Comparison of ENCODE assay signal across 27 mouse cellular contexts in genomic region chr6:135211169-135211568, GRCm38 (mm10). TPM values are rescaled to one million over a fixed set of nuclear protein-coding genes. Genes with fewer than 3 reads are reported as not detected.
DNase-seq lines count a peak whose midpoint lies in the region; ATAC-seq and TF ChIP-seq lines count a peak whose summit lies in the region.
"Had no signal": no experiment of that assay in that cellular context is flagged by ENCODE, and none has a peak within 500 bp of the region (broad histone marks: within the 10 kb centered on the region; RNA-seq: fewer than 3 reads in every experiment).

No protein-coding gene starts in this region.

- no peak for TF ChIP-seq EP300 in liver, postnatal 0 days (IDR thresholded peaks at IDR 0.05; ENCODE audit: low read depth)
- TF ChIP-seq EP300 in stomach, postnatal 0 days (optimal IDR thresholded peaks at IDR 0.05), result no peak

- peaks cover under 1% of the 10 kb centered on the region; the same call in 1 of the 2 replicates for H3K4me1 ChIP-seq in liver, postnatal 0 days (ENCODE audit: insufficient read depth)
- H3K4me1 ChIP-seq in liver, embryonic 12.5 days, result peaks cover 36% of the 10 kb centered on the region
- H3K4me1 ChIP-seq in liver, embryonic 15.5 days (replicated peaks), result peaks cover 36% of the 10 kb centered on the region
- H3K4me1 ChIP-seq in stomach, postnatal 0 days (replicated peaks; ENCODE audit: control insufficient read depth, insufficient read depth), result no peaks in the 10 kb centered on the region
- H3K4me1 ChIP-seq in forebrain, embryonic 11.5 days (replicated peaks; ENCODE audit: control insufficient read depth, insufficient read depth, low read length), result 0 out of 2 replicates have a peak, but pooled peaks cover 2% of the 10 kb centered on the region
- H3K4me1 ChIP-seq: embryonic facial prominence, embryonic 10.5 days; embryonic facial prominence, embryonic 13.5 days; hindbrain, embryonic 12.5 days; hindbrain, embryonic 15.5 days had no signal

- no peak for ATAC-seq in liver, postnatal 0 days
- peak; percentile 88 for ATAC-seq in liver, embryonic 12.5 days
- ATAC-seq in liver, embryonic 15.5 days (ENCODE audit: insufficient read depth), result peak; percentile 78
- ATAC-seq in stomach, postnatal 0 days (ENCODE audit: low FRiP score, low TSS enrichment), result peak; percentile 38; the same call in 1 of the 2 replicates
- no peak for ATAC-seq in forebrain, embryonic 11.5 days (replicated peaks; ENCODE audit: low FRiP score)
- no peak for ATAC-seq in frontal cortex, adult (ENCODE audit: low TSS enrichment)
- ATAC-seq: activated CD4-positive, CD25-positive, alpha-beta regulatory T cell, adult 4 months; CD4-positive, CD25-positive, alpha-beta regulatory T cell, adult 4 months; forebrain, embryonic 16.5 days had no signal

- H3K27ac ChIP-seq in liver, postnatal 0 days (ENCODE audit: low read depth), result no peak overlapping the region
- peak overlapping the region; percentile 66 for H3K27ac ChIP-seq in liver, embryonic 12.5 days
- H3K27ac ChIP-seq in liver, embryonic 15.5 days (replicated peaks), result peak overlapping the region; percentile 49
- no peak overlapping the region for H3K27ac ChIP-seq in stomach, postnatal 0 days (replicated peaks)
- H3K27ac ChIP-seq in forebrain, embryonic 11.5 days (ENCODE audit: low read depth, low read length), result no peak overlapping the region
- H3K27ac ChIP-seq: embryonic facial prominence, embryonic 10.5 days; embryonic facial prominence, embryonic 13.5 days; forebrain, embryonic 12.5 days; heart, embryonic 10.5 days; hindbrain, embryonic 12.5 days; hindbrain, embryonic 15.5 days had no signal

- H3K9ac ChIP-seq in liver, postnatal 0 days (replicated peaks), result no peak overlapping the region
- H3K9ac ChIP-seq in liver, embryonic 12.5 days, result peak overlapping the region; percentile 57
- peak overlapping the region; percentile 41; the same call in 1 of the 2 replicates for H3K9ac ChIP-seq in liver, embryonic 15.5 days
- no peak overlapping the region for H3K9ac ChIP-seq in stomach, postnatal 0 days (ENCODE audit: low read length)
- H3K9ac ChIP-seq in forebrain, embryonic 11.5 days (ENCODE audit: low read length), result no peak overlapping the region
- H3K9ac ChIP-seq: embryonic facial prominence, embryonic 13.5 days; forebrain, embryonic 12.5 days; hindbrain, embryonic 12.5 days; hindbrain, embryonic 15.5 days had no signal

- H3K36me3 ChIP-seq in liver, postnatal 0 days (replicated peaks; ENCODE audit: insufficient read depth, low read length), result peaks cover 18% of the 10 kb centered on the region; the same call in 1 of the 2 replicates
- peaks cover 87% of the 10 kb centered on the region for H3K36me3 ChIP-seq in liver, embryonic 12.5 days
- H3K36me3 ChIP-seq in liver, embryonic 15.5 days (replicated peaks), result peaks cover 66% of the 10 kb centered on the region
- H3K36me3 ChIP-seq in stomach, postnatal 0 days (ENCODE audit: control insufficient read depth, insufficient read depth, low read length), result peaks cover 8% of the 10 kb centered on the region; the same call in 1 of the 2 replicates
- H3K36me3 ChIP-seq in forebrain, embryonic 11.5 days (ENCODE audit: control insufficient read depth, insufficient read depth, low read length), result no peaks in the 10 kb centered on the region; the same call in 1 of the 2 replicates

- 61% methylated on average over 7 of the region's 7 CpGs for WGBS in liver, postnatal 0 days (ENCODE audit: insufficient replicate concordance)
- 39% methylated on average over 7 of the region's 7 CpGs for WGBS in liver, embryonic 12.5 days (ENCODE audit: insufficient replicate concordance)
- WGBS in liver, embryonic 15.5 days (ENCODE audit: insufficient replicate concordance), result 41% methylated on average over 7 of the region's 7 CpGs
- WGBS in stomach, postnatal 0 days, result 65% methylated on average over 7 of the region's 7 CpGs
- 84% methylated on average over 7 of the region's 7 CpGs for WGBS in forebrain, embryonic 11.5 days

- H3K4me3 ChIP-seq in liver, postnatal 0 days (ENCODE audit: low read depth, low read length), result no peak overlapping the region
- peak overlapping the region; percentile 18; the same call in 1 of the 2 replicates for H3K4me3 ChIP-seq in liver, embryonic 12.5 days
- no peak overlapping the region for H3K4me3 ChIP-seq in liver, embryonic 15.5 days (replicated peaks)
- H3K4me3 ChIP-seq in stomach, postnatal 0 days (ENCODE audit: low read depth, low read length), result no peak overlapping the region
- H3K4me3 ChIP-seq in forebrain, embryonic 11.5 days (ENCODE audit: low read depth, low read length), result no peak overlapping the region
- H3K4me3 ChIP-seq: embryonic facial prominence, embryonic 10.5 days; embryonic facial prominence, embryonic 13.5 days; forebrain, embryonic 12.5 days; heart, embryonic 10.5 days; hindbrain, embryonic 12.5 days; hindbrain, embryonic 15.5 days had no signal

- TF ChIP-seq CTCF in liver, postnatal 0 days (IDR thresholded peaks at IDR 0.05; ENCODE audit: low read depth), result no peak
- TF ChIP-seq CTCF in stomach, postnatal 0 days (IDR thresholded peaks at IDR 0.05; ENCODE audit: low read depth), result no peak

- no peaks in the 10 kb centered on the region for H3K27me3 ChIP-seq in liver, postnatal 0 days (ENCODE audit: insufficient read depth, low read length)
- H3K27me3 ChIP-seq in liver, embryonic 12.5 days (replicated peaks), result no peaks in the 10 kb centered on the region
- H3K27me3 ChIP-seq in liver, embryonic 15.5 days, result no peaks in the 10 kb centered on the region
- H3K27me3 ChIP-seq in stomach, postnatal 0 days (ENCODE audit: control insufficient read depth, insufficient read depth, low read length), result no peaks in the 10 kb centered on the region
- no peaks in the 10 kb centered on the region for H3K27me3 ChIP-seq in forebrain, embryonic 11.5 days (ENCODE audit: control insufficient read depth, insufficient read depth, low read length)
- H3K27me3 ChIP-seq: embryonic facial prominence, embryonic 13.5 days; forebrain, embryonic 12.5 days; hindbrain, embryonic 12.5 days; hindbrain, embryonic 15.5 days had no signal

- no peaks in the 10 kb centered on the region for H3K9me3 ChIP-seq in liver, postnatal 0 days (ENCODE audit: low read length)
- no peaks in the 10 kb centered on the region for H3K9me3 ChIP-seq in liver, embryonic 12.5 days (replicated peaks)
- H3K9me3 ChIP-seq in liver, embryonic 15.5 days (replicated peaks), result no peaks in the 10 kb centered on the region
- no peaks in the 10 kb centered on the region for H3K9me3 ChIP-seq in stomach, postnatal 0 days (ENCODE audit: control insufficient read depth, low read length)
- no peaks in the 10 kb centered on the region for H3K9me3 ChIP-seq in forebrain, embryonic 11.5 days (ENCODE audit: control insufficient read depth, low read length)
- H3K9me3 ChIP-seq: embryonic facial prominence, embryonic 10.5 days; embryonic facial prominence, embryonic 13.5 days; forebrain, embryonic 12.5 days; heart, embryonic 10.5 days; hindbrain, embryonic 12.5 days; hindbrain, embryonic 15.5 days had no signal

- DNase-seq in liver, result peak; percentile 62
- DNase-seq in liver, postnatal 0 days, result no peak
- no peak for DNase-seq in stomach, postnatal 0 days (ENCODE audit: low spot score)
- DNase-seq in forebrain, embryonic 11.5 days (ENCODE audit: low spot score), result no peak
- no peak for DNase-seq in layer of hippocampus, postnatal 25 days (ENCODE audit: extremely low spot score in 1 of 2, low spot score in 1 of 2)
- DNase-seq: adrenal gland, adult 8-10 months; adrenal gland, postnatal 25 days; cerebellum, adult 11-12 months; cerebellum, adult 8-10 months; cerebellum, postnatal 10 days; cerebellum, postnatal 36 days; embryo, embryonic 11 days; gastrocnemius, postnatal 25 days; heart, adult 18-20 months had no signal

- H3K4me2 ChIP-seq in liver, postnatal 0 days (ENCODE audit: low read depth, low read length), result no peak overlapping the region
- peak overlapping the region; percentile 64 for H3K4me2 ChIP-seq in liver, embryonic 12.5 days
- H3K4me2 ChIP-seq in liver, embryonic 15.5 days, result peak overlapping the region; percentile 46
- H3K4me2 ChIP-seq in stomach, postnatal 0 days (replicated peaks; ENCODE audit: low read depth), result no peak overlapping the region
- no peak overlapping the region for H3K4me2 ChIP-seq in forebrain, embryonic 11.5 days (ENCODE audit: low read depth, low read length, severe bottlenecking)
- H3K4me2 ChIP-seq: embryonic facial prominence, embryonic 13.5 days; forebrain, embryonic 12.5 days; hindbrain, embryonic 12.5 days; hindbrain, embryonic 15.5 days had no signal

RNA-seq across cellular contexts. Expression of gene Hebp1, which starts 13.3 kb away (rescaled TPM):
- polyA plus RNA-seq in liver, postnatal 0 days (2015; fragmentation: Nextera tagmentation; extraction: Ambion mirVana), result 94.2 and 108 TPM in 2 replicates
- polyA plus RNA-seq in liver, embryonic 12.5 days (2016; fragmentation: Nextera tagmentation; extraction: Ambion mirVana), result 116 and 120 TPM in 2 replicates
- polyA plus RNA-seq in liver, embryonic 15.5 days (2015; fragmentation: Nextera tagmentation; extraction: Ambion mirVana), result 116 and 117 TPM in 2 replicates
- polyA plus RNA-seq in stomach, postnatal 0 days (2015; fragmentation: Nextera tagmentation; extraction: Ambion mirVana), result 33.7 and 42.3 TPM in 2 replicates
- polyA plus RNA-seq in forebrain, embryonic 11.5 days (2014; fragmentation: Nextera tagmentation; extraction: Ambion mirVana), result 3.0 and 4.0 TPM in 2 replicates
- 10 to 100 TPM; 68.8 to 86.0 TPM for total RNA-seq in layer of hippocampus, postnatal 25 days (2021)

RNA-seq across cellular contexts. Expression of gene Fam234b, which starts 13.4 kb away (rescaled TPM):
- polyA plus RNA-seq in liver, postnatal 0 days (2015; fragmentation: Nextera tagmentation; extraction: Ambion mirVana), result 15.4 and 17.1 TPM in 2 replicates
- polyA plus RNA-seq in liver, embryonic 12.5 days (2016; fragmentation: Nextera tagmentation; extraction: Ambion mirVana), result 36.3 and 37.5 TPM in 2 replicates
- 30.3 and 34.4 TPM in 2 replicates for polyA plus RNA-seq in liver, embryonic 15.5 days (2015; fragmentation: Nextera tagmentation; extraction: Ambion mirVana)
- polyA plus RNA-seq in stomach, postnatal 0 days (2015; fragmentation: Nextera tagmentation; extraction: Ambion mirVana), result 12.4 and 13.3 TPM in 2 replicates
- 34.2 and 37.7 TPM in 2 replicates for polyA plus RNA-seq in forebrain, embryonic 11.5 days (2014; fragmentation: Nextera tagmentation; extraction: Ambion mirVana)
- 100 to 1,000 TPM; 156 to 157 TPM for total RNA-seq in layer of hippocampus, postnatal 25 days (2021)

RNA-seq across cellular contexts. Expression of gene Gsg1, which starts 43.0 kb away (rescaled TPM):
- 0.14 and 0.26 TPM in 2 replicates for polyA plus RNA-seq in liver, postnatal 0 days (2015; fragmentation: Nextera tagmentation; extraction: Ambion mirVana)
- polyA plus RNA-seq in liver, embryonic 12.5 days (2016; fragmentation: Nextera tagmentation; extraction: Ambion mirVana), result 0.10 and 0.32 TPM in 2 replicates
- polyA plus RNA-seq in liver, embryonic 15.5 days (2015; fragmentation: Nextera tagmentation; extraction: Ambion mirVana), result 0.08 and 0.16 TPM in 2 replicates
- polyA plus RNA-seq in stomach, postnatal 0 days (2015; fragmentation: Nextera tagmentation; extraction: Ambion mirVana), result 0.50 and 0.80 TPM in 2 replicates
- polyA plus RNA-seq in forebrain, embryonic 11.5 days (2014; fragmentation: Nextera tagmentation; extraction: Ambion mirVana), result 0.29 and 0.99 TPM in 2 replicates
- not detected for total RNA-seq in layer of hippocampus, postnatal 25 days (2021)
- total RNA-seq: adrenal gland, adult 8-10 months; adrenal gland, postnatal 25 days; gastrocnemius, adult 8-10 months; gastrocnemius, postnatal 25 days had no signal
- polyA plus RNA-seq: activated CD4-positive, CD25-positive, alpha-beta regulatory T cell, adult 4 months; CD4-positive, CD25-positive, alpha-beta regulatory T cell, adult 4 months; hindbrain, embryonic 15.5 days had no signal

Comparison
In these comparisons a context has a peak if more than half of its experiments do, and no peak if none do; other contexts are left out.
1. ATAC-seq: peak in liver, embryonic 12.5 days (single experiment), liver, embryonic 15.5 days (single experiment) and stomach, postnatal 0 days (single experiment); none in liver, postnatal 0 days (single experiment), forebrain, embryonic 11.5 days (single experiment) and frontal cortex, adult (single experiment).
2. H3K27ac ChIP-seq: peak in liver, embryonic 12.5 days (single experiment) and liver, embryonic 15.5 days (single experiment); none in liver, postnatal 0 days (single experiment), stomach, postnatal 0 days (single experiment) and forebrain, embryonic 11.5 days (single experiment).
3. H3K4me2 ChIP-seq: peak in liver, embryonic 12.5 days (single experiment) and liver, embryonic 15.5 days (single experiment); none in liver, postnatal 0 days (single experiment), stomach, postnatal 0 days (single experiment) and forebrain, embryonic 11.5 days (single experiment).
4. H3K9ac ChIP-seq: peak in liver, embryonic 12.5 days (single experiment) and liver, embryonic 15.5 days (single experiment); none in liver, postnatal 0 days (single experiment), stomach, postnatal 0 days (single experiment) and forebrain, embryonic 11.5 days (single experiment).